Mouse (Mus musculus) gonadal fat pad, adult 2 months (tissue): ENCODE measurements around the gene Ninj2. TPM values are rescaled to one million over a fixed set of nuclear protein-coding genes. Genes with fewer than 3 reads are reported as not detected.

Experiments
- polyA plus RNA-seq: library from polyadenylated mRNA; depleted of rRNA; stranded (reverse); fragments of >200 nt; gene quantifications from 2 replicates; pipeline ENCODE4 v1.2.3, GENCODE M21; 2012; rRNA removed

The Ninj2 gene
- polyA plus RNA-seq, 1 experiment, result 2.1 TPM

Other genes with a start within 250 kb of the Ninj2 start
- 9.5 and 13.7 TPM in 2 replicates for gene Erc1, start 245.2 kb upstream of the Ninj2 start, polyA plus RNA-seq
- gene Rad52, start 190.7 kb upstream of the Ninj2 start, polyA plus RNA-seq, result 25.3 and 29.7 TPM in 2 replicates
- gene Wnk1, start 54.7 kb upstream of the Ninj2 start, polyA plus RNA-seq, result 92.3 and 106 TPM in 2 replicates
- gene D330020A13Rik, start 201.0 kb downstream of the Ninj2 start, polyA plus RNA-seq, result not detected in 2 replicates
- 1.6 and 1.8 TPM in 2 replicates for gene B4galnt3, start 201.2 kb downstream of the Ninj2 start, polyA plus RNA-seq